Mouse (Mus musculus) spleen, postnatal 0 days (tissue): ENCODE data around the gene Gm15085. TPM values are rescaled to one million over a fixed set of nuclear protein-coding genes. Genes with fewer than 3 reads are reported as not detected.

Experiments used
- polyA plus RNA-seq: library from polyadenylated mRNA; unstranded; fragments of >200 nt; fragmentation: Nextera tagmentation; extraction: Ambion mirVana; gene quantifications from 2 replicates; pipeline ENCODE4 v1.2.1, GENCODE M21; 2015

The Gm15085 gene
- not detected in 2 replicates for polyA plus RNA-seq

GRCm38 (mm10) chrX:149447317-149447716, at the start of gene Gm15085:
TSS of gene Gm15085 (plus strand) at chrX:149447617.

Other genes starting within 250 kb of the Gm15085 start
- not detected in 2 replicates for gene Gm15093, start 175.2 kb upstream of the Gm15085 start, polyA plus RNA-seq
- gene Gm10439, start 147.0 kb downstream of the Gm15085 start, polyA plus RNA-seq, result not detected in 2 replicates